Mouse (Mus musculus) heart, postnatal 0 days (tissue): ENCODE data around the gene Map2k5. TPM values are rescaled to one million over a fixed set of nuclear protein-coding genes. Genes with fewer than 3 reads are reported as not detected.

Experiments
- ATAC-seq: fragments of 200-750 bp; cut with Nextera tagmentation; 2 replicates; pipeline ENCODE4 v1.8.0; 2017; ENCODE audit warnings: low read depth, moderate number of reproducible peaks, moderate library complexity; ENCODE audit not compliant: insufficient read depth
- DNase-seq: peaks from one replicate; pipeline ENCODE4 v3.0.0-alpha.2; 2016; ENCODE audit warnings: low spot score
- H3K27ac ChIP-seq: fragments of 300-500 bp; sonication (generic); 2 replicates; pipeline ENCODE4 v1.5.1; 2014; ENCODE audit warnings: low read depth, mild to moderate bottlenecking
- H3K27me3 ChIP-seq: fragments of 300-500 bp; sonication (generic); 2 replicates; pipeline ENCODE4 v1.6.1; 2014; ENCODE audit warnings: low read length, mixed read lengths; ENCODE audit not compliant: control insufficient read depth, insufficient read depth
- H3K36me3 ChIP-seq: fragments of 300-500 bp; sonication (generic); replicated peaks from 2 replicates; pipeline ENCODE4 v1.6.1; 2014; ENCODE audit warnings: low read length, mixed read lengths; ENCODE audit not compliant: control insufficient read depth, insufficient read depth
- H3K4me1 ChIP-seq: fragments of 300-500 bp; sonication (generic); 2 replicates; pipeline ENCODE4 v1.6.1; 2014; ENCODE audit warnings: antibody characterized with exemption; ENCODE audit not compliant: control insufficient read depth, insufficient read depth
- H3K4me2 ChIP-seq: fragments of 300-500 bp; sonication (generic); 2 replicates; pipeline ENCODE4 v1.6.1; 2014; ENCODE audit warnings: low read depth, mild to moderate bottlenecking, low read length, moderate library complexity
- H3K4me3 ChIP-seq: fragments of 300-500 bp; sonication (generic); 2 replicates; pipeline ENCODE4 v1.5.1; 2014; ENCODE audit warnings: low read depth, low read length
- H3K9ac ChIP-seq: fragments of 300-500 bp; sonication (generic); replicated peaks from 2 replicates; pipeline ENCODE4 v1.6.1; 2014; ENCODE audit warnings: low read depth, low read length, mixed read lengths
- H3K9me3 ChIP-seq: fragments of 300-500 bp; sonication (generic); replicated peaks from 2 replicates; pipeline ENCODE4 v1.6.1; 2016; ENCODE audit warnings: low read length; ENCODE audit not compliant: control insufficient read depth
- CTCF ChIP-seq: IDR thresholded peaks from 2 replicates; pipeline ENCODE4 v1.5.1; 2016; ENCODE audit warnings: antibody characterized with exemption, control low read depth, low read depth
- EP300 ChIP-seq: IDR thresholded peaks from 2 replicates; pipeline ENCODE4 v1.6.1; 2016; ENCODE audit warnings: antibody characterized with exemption, low read depth
- WGBS: fragments of 180-500 bp; shearing (Covaris S2); extraction: QIAGEN DNeasy Blood & Tissue Kit; methylation state at CpG from one replicate; pipeline ENCODE4 v1.1.7; 2014; 5-methylcytosine and 5-hydroxymethylcytosine counted together
- polyA plus RNA-seq: library from polyadenylated mRNA; unstranded; fragments of >200 nt; fragmentation: Nextera tagmentation; extraction: Ambion mirVana; gene quantifications from 2 replicates; pipeline ENCODE4 v1.2.1, GENCODE M21; 2015
- total RNA-seq: library from RNA; depleted of rRNA; stranded (reverse); fragments of >200 nt; gene quantifications from 2 replicates; pipeline ENCODE4 v1.2.3, GENCODE M21; 2014; ENCODE audit warnings: low replicate concordance

The Map2k5 gene
- total and polyA plus RNA-seq, 2 experiments from 2014 or later = 22.6 to 33.9 TPM

DNA sequence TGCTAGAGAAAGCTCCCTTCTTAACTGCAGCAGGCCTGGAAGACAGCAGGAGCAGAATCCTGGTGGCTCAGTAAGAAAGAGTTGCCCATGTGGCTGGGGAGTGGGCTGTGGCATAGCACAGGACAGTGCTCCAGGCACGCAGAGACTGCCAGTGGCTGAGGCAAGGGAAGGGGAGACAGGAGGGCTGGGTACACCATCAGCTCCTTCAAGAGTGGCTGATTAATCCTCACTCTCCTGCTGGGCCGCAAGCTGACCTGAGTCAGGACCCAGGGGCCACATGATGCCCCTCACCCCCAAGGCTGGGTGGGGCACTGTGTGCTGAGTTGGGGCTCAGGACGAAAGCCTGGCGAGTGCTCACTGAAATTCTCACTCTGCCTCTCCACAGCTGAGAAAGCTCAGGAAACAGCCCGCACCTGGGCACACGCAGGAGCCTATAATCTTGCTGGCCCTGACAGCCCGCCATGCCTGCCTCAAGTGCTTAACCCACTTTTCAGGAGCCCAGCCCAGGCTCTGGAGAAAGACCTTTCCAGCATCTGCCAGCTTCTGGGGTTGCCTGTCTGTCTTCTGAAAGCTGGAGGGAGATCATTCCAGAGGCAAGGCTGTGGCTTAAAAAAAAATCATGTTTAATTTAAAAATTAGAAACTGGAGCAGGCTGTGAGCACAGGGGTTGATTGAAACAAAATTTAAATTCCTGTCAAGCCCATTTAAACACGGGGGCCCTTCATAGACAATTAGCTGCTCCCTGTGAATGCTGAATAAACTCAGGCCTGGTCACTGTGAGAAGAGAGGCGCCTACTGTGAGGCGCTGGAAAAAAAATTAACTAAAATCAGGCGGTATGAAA lies 196.1 kb downstream of the Map2k5 start:
- no peaks in the 10 kb centered on the region for H3K4me1 ChIP-seq
- no peak for DNase-seq
- H3K9me3 ChIP-seq = no peaks in the 10 kb centered on the region
- peaks cover 6% of the 10 kb centered on the region; the same call in 1 of the 2 replicates for H3K36me3 ChIP-seq
- H3K9ac ChIP-seq = no peak overlapping the region
- H3K4me3 ChIP-seq = no peak overlapping the region
- no peaks in the 10 kb centered on the region for H3K27me3 ChIP-seq
- no peak overlapping the region for H3K4me2 ChIP-seq
- H3K27ac ChIP-seq = no peak overlapping the region
- ATAC-seq = no peak
- no peak for TF ChIP-seq CTCF
- TF ChIP-seq EP300 = no peak
- WGBS = 83% methylated on average over 11 of the region's 11 CpGs

DNA sequence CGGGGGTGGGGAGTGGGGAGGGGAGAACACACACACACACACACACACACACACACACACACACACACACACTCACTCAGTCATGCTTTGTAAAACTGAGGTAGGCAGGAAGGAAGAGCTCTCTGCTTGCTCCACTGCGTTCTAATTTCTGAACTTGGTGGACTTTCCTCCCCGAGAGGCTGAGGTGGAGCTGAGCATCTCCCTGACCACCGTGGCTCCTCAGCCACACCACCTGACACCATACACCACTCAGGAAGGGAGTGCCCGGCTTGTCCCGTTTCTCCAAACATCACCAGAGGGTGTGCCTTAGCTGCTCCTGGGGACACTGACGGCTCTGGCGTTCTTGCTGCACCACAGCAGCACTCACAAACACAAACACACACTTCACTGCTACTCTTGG lies 199.4 kb downstream of the Map2k5 start:
- Histone ChIP-seq H3K4me1 (no peaks in the 10 kb centered on the region), H3K9me3 (no peaks in the 10 kb centered on the region), H3K9ac (no peak overlapping the region), H3K4me2 (no peak overlapping the region), H3K4me3 (no peak overlapping the region), H3K27me3 (no peaks in the 10 kb centered on the region), H3K36me3 (no peaks in the 10 kb centered on the region; the same call in 1 of the 2 replicates), H3K27ac (no peak overlapping the region)
- no peak for ATAC-seq
- TF ChIP-seq CTCF (no peak), EP300 (no peak)
- 76% methylated on average over 8 of the region's 8 CpGs for WGBS
- DNase-seq = no peak

DNA sequence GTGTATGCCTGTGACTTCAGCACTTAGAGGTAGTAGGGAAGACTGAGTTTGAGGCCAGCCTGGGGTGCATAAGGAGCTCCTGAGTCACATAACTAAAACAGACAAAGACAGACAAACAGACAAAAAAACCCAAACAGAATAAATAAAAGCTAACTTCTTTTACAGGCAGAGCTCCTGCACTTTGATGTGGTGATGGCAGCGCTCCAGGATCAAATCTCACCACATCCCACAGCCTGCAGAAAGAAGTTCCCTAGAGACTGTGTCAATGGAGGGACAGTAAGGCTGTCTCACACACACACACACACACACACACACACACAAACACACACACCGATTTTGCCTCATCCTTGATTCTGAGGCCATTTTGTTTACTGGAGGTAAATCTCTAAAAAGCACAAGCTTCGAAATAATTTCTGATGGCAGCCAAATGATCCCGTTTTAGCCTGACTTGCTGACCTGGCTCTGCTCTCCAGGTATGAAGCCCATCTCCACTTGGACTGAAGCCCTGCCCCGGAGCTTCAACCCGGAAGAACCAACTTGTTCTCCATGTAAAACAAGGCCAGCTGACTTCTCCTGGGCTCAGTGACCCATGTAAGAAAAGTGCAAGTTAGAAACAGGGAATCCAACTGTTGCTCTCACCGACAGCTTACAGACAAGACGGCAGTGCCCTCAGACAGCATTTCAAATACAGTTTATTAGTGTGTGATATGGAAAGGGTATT lies 203.5 kb downstream of the Map2k5 start:
- H3K9me3 ChIP-seq = no peaks in the 10 kb centered on the region
- H3K27me3 ChIP-seq = no peaks in the 10 kb centered on the region
- H3K4me3 ChIP-seq = no peak overlapping the region
- no peak overlapping the region for H3K9ac ChIP-seq
- no peak overlapping the region for H3K27ac ChIP-seq
- no peaks in the 10 kb centered on the region for H3K4me1 ChIP-seq
- no peak overlapping the region for H3K4me2 ChIP-seq
- DNase-seq (no peak), ATAC-seq (no peak)
- peaks cover 8% of the 10 kb centered on the region; the same call in 1 of the 2 replicates for H3K36me3 ChIP-seq
- TF ChIP-seq EP300 (no peak), CTCF (no peak)
- 86% methylated on average over 8 of the region's 8 CpGs for WGBS

DNA sequence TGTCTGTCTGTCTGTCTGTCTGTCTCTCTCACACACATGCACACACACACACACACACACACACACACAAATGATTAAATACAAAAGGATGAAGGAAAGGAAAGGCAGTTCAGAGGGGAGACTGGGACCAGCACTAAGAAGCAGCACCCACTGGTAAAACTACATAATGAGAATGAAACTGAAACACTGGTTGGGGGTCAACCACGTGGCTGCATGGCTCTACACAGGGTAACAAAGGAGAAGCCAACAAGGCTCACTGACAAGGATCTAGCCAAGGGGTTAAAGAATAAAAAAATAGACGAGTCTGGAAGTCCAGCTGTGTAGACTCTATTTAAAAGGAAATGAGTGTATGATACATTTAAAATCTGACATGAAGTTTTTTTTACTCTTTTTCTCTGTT lies 205.8 kb downstream of the Map2k5 start:
- Histone ChIP-seq H3K4me3 (no peak overlapping the region), H3K4me1 (no peaks in the 10 kb centered on the region), H3K9me3 (no peaks in the 10 kb centered on the region), H3K36me3 (peaks cover 8% of the 10 kb centered on the region; the same call in 1 of the 2 replicates), H3K27me3 (no peaks in the 10 kb centered on the region), H3K4me2 (no peak overlapping the region), H3K9ac (no peak overlapping the region), H3K27ac (no peak overlapping the region)
- no peak for TF ChIP-seq EP300
- TF ChIP-seq CTCF = no peak
- ATAC-seq = no peak
- no peak for DNase-seq
- WGBS = 57% methylated on average over 2 of the region's 2 CpGs

DNA sequence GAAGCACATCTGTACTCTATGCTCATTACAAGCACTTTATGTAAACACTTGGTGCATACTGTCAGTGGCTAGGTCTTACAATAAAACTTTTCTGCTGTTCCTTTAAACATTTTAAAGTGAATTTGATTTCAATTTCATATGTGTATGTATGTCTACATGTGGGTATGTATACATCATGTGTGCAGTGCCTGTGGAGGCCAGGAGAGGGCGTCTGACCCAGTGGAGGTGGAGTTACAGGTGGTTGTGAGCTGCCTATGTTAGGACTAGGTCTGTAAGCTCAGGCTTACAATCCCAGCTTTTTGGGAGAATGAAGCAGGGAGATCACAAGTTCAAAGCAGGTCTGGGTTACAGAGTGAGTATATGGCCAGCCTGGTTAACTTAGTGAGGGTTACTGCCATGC lies 208.6 kb downstream of the Map2k5 start:
- Histone ChIP-seq H3K4me3 (no peak overlapping the region), H3K4me2 (no peak overlapping the region), H3K27ac (no peak overlapping the region), H3K9ac (no peak overlapping the region), H3K36me3 (peaks cover 8% of the 10 kb centered on the region; the same call in 1 of the 2 replicates), H3K27me3 (no peaks in the 10 kb centered on the region), H3K9me3 (no peaks in the 10 kb centered on the region), H3K4me1 (no peaks in the 10 kb centered on the region)
- TF ChIP-seq CTCF (no peak), EP300 (no peak)
- ATAC-seq (no peak), DNase-seq (no peak)
- 76% methylated on average over 1 of the region's 1 CpGs for WGBS
